Mouse (Mus musculus) neutrophil, adult 65 days (primary cell): ENCODE measurements around the gene Tagap1. TPM values are rescaled to one million over a fixed set of nuclear protein-coding genes. Genes with fewer than 3 reads are reported as not detected.

Source experiments
- total RNA-seq: library from RNA; stranded (reverse); gene quantifications from 2 replicates; pipeline ENCODE4 v1.2.4, GENCODE M21; 2023

Gene Tagap1
- total RNA-seq, result 51.6 and 62.7 TPM in 2 replicates

DNA sequence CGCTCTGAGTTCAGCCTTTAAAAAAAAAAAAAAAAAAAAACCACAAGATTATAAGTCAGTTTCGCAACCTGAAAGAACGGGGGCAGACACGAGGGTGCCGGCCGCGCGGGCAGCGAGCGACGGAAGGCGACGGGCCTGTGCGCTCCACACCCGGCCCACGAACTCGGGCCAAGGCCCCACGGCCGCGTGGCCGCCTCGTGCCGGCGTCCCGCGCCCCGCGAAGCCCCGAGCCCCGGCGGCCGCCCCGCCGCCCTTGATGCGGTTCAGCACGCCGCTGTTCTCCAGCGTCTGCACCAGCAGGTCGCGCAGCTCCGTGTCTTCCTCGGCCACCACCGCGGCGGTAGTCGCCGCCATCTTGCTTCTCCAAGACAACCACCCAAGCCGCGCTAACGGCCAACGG is at the start of gene Tagap1:
Gene Tagap1, minus strand, starts transcription at position 381 of the 400 bp plus-strand sequence.

DNA sequence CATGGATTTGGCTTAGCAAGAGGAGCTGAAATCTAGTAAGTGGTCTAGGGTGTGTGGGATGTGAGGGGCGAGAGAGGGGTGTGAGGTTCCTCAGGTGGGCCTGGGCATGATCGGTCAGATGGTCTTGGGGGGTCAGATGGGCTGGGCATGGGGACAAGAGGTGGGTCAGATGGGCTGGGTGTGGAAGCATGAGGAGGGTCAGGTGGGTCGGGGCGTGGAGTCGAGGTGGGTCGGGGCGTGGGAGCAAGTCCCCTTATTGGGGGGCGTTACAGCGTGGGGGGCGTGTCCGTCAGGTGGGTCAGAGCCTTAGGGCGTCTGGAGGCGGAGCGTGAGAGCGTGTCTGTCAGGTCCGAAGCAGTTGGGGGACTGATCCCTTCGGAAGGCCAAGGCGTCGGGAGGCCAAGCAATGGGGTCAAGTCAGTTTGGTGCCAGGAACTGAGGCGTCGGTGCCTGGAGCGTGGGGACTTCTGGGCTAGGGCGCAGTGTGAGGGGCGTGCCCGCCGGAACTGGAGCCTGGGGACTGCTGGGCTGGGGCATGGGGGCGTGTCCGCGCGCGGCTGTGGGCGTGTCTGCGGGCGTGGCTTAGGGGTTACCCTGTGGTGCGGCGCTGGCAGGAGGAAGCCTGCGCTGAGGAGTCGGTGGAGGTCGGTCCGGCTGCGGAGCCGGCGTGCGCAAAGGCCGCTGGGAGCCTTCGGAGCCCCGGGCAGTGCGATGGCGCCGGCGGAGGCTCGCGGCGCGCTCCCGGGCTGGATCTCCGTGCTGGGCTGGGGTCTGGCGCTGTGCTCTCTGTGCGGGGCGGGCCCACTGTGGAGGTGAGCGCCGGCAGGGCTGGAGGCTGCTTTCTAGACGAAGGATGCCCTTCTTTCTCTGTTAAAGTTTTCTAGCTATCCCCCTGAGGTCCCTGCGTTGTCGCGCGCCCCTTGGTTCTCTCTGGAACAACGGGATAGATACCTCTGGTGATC is 17.6 kb upstream of the Tagap1 start, which contains the start of gene Gm49721:
Gene Gm49721, plus strand, starts transcription at position 618 of the 962 bp plus-strand sequence.

DNA sequence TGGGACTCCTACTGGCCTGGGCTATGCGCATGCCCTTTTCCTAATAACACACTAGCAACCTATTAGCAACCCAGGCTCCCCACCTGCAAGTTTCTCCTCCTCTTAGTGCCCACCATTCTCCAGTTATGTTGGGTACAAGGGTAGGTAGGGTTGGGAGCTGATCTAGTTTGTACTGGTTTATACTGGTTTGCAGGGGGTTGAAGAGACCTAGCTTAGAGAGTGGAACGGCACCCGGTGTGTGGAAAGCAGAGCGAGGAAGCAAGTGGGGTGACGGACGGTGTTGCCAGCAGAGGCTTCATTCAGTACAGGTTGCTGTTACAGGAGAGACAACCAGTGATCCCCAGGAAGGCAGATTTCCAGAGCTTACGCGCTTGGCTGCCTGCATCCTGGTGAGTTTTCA is 9.4 kb upstream of the Tagap1 start, which contains the start of gene Rnaset2b:
Gene Rnaset2b, plus strand, starts transcription at position 301 of the 400 bp plus-strand sequence.

DNA sequence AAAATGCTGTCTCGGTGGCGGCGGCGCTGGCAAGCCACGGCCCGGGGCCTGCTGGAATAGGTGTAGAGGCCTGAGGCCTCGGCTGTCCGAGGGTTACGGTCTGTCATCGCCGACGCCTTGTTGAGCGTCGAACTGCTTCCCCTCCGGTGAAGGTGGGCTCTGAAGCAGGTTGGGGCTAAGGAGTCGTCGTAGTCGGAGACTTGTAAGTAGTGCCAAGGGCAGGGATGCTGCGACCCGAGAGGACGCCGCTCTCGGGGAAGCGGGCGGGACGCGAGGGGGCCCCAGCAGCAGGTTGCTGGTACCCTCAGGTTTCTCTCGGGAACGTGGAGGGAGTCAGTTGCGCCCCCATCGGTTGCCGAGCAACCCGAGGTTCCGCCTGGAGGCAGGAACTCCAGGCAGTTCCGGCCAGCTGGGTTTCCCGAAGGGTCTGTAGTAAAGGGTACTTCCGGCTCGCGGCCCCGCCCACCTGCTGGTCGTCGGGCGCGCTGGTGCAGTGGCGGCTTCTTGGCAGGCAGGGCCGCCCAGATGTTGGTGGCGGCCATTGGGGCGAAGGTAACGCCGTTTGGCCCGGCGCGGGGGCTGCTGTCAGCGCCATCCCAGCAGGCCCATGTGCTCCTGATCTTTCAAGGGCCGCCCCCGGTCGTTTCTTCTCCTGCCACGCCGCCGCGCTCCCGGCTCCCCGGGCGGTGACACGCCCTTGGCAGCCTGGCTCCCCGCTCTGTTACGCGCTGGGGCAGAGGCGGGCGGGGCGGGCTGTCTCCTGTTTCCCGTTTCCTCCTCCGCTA is 12.8 kb downstream of the Tagap1 start, which contains the start of gene Rsph3b:
Gene Rsph3b, minus strand, starts transcription at position 699 of the 785 bp plus-strand sequence.

Other genes starting within 250 kb of the Tagap1 start
- 299 and 311 TPM in 2 replicates for gene Ezr, start 178.4 kb downstream of the Tagap1 start, total RNA-seq
- gene Rsph3b, start 12.5 kb downstream of the Tagap1 start, total RNA-seq, result 12.9 and 13.1 TPM in 2 replicates
- 113 and 181 TPM in 2 replicates for gene Rnaset2b, start 9.5 kb upstream of the Tagap1 start, total RNA-seq
- gene Gm49721, start 17.7 kb upstream of the Tagap1 start, total RNA-seq, result 0.19 TPM in 1 of 2 replicates, not detected in the other
- gene Gm1604a, start 64.4 kb upstream of the Tagap1 start, total RNA-seq, result 2.4 and 2.7 TPM in 2 replicates
- gene Rps6ka2, start 209.0 kb upstream of the Tagap1 start, total RNA-seq, result 55.8 and 75.8 TPM in 2 replicates